Mouse (Mus musculus): Measurements from ENCODE around the gene Nsmce4a.

DNA sequence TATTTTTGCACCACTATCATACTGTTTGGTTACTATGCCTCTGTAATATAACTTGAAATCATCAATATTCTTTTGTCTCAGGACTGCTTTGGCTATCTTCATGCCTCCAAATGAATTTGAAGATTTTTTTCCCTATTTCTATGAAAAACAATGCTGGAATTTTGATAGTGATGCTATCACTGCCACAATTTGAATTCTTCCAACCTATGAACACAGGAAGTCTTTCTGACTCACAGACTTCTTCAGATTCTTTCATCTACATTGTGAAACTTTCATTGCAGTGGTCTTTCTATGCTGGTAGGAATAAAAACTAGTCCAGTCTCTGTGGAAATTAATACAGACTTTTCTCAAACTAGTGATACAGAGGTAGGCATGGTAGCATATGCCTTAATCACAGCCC, 80.9 kb downstream of the Nsmce4a start:
- TF ChIP-seq MAFK (IDR thresholded peaks at IDR 0.05; ENCODE audit: insufficient read depth, low read depth, low read length) (no peak), HCFC1 (IDR thresholded peaks at IDR 0.05; ENCODE audit: borderline replicate concordance, insufficient read depth, low read length) (no peak), ZC3H11A (IDR thresholded peaks at IDR 0.05; ENCODE audit: borderline replicate concordance, low read depth, low read length) (no peak)
